Mouse (Mus musculus): Measurements from ENCODE around the gene Smim5.

Smim5 gene

GRCm38 (mm10) chr11:115929031-115929430 is 29.3 kb downstream of the Smim5 start:
- DNase-seq (ENCODE audit: low spot score) = no peak

GRCm38 (mm10) chr11:115929818-115930217 is 30.1 kb downstream of the Smim5 start:
- no peak for DNase-seq (ENCODE audit: low spot score)

- DNase-seq (ENCODE audit: low spot score) = no peak
These were observed 31.5 kb downstream of the Smim5 start for GRCm38 (mm10) chr11:115931235-115931634.

- DNase-seq (ENCODE audit: low spot score) = peak; percentile 100
These were observed 33.5 kb downstream of the Smim5 start, which contains the start of the genes Sap30bp and Recql5 for GRCm38 (mm10) chr11:115933108-115933746. Sap30bp (plus strand) TSS chr11:115933282. Recql5 (minus strand) TSS chr11:115933477.

GRCm38 (mm10) chr11:115933747-115934110 is 34.0 kb downstream of the Smim5 start:
- no peak for DNase-seq (ENCODE audit: low spot score)

GRCm38 (mm10) chr11:115939690-115940329 is 40.0 kb downstream of the Smim5 start:
- peak; percentile 87 for DNase-seq (ENCODE audit: low spot score)

- no peak for DNase-seq (ENCODE audit: low spot score)
These were observed 42.2 kb downstream of the Smim5 start for GRCm38 (mm10) chr11:115941980-115942379.

- DNase-seq (ENCODE audit: low spot score) = no peak
These were observed 45.5 kb downstream of the Smim5 start for GRCm38 (mm10) chr11:115945247-115945646.

- DNase-seq (ENCODE audit: low spot score) = no peak
These were observed 46.6 kb downstream of the Smim5 start for GRCm38 (mm10) chr11:115946221-115946828.

- DNase-seq (ENCODE audit: low spot score) = no peak
These were observed 48.5 kb downstream of the Smim5 start for GRCm38 (mm10) chr11:115948316-115948715.

- DNase-seq (ENCODE audit: low spot score) = no peak
These were observed 51.0 kb downstream of the Smim5 start for GRCm38 (mm10) chr11:115950719-115951118.

GRCm38 (mm10) chr11:115954712-115955111 is 54.9 kb downstream of the Smim5 start:
- DNase-seq (ENCODE audit: low spot score) = no peak

GRCm38 (mm10) chr11:115955195-115955858 is 55.6 kb downstream of the Smim5 start:
- no peak for DNase-seq (ENCODE audit: low spot score)

All from retina, embryonic 14.5 days (tissue).